Mouse (Mus musculus) olfactory bulb, adult 2 months (tissue): ENCODE measurements around the gene Pced1b.

Source experiments
- CTCF ChIP-seq: fragments of 200-500 bp; IDR thresholded peaks from 2 replicates; pipeline ENCODE4 v1.5.1; 2012; ENCODE audit warnings: low read depth, mild to moderate bottlenecking, low read length, moderate library complexity; ENCODE audit not compliant: insufficient read depth
- POLR2A ChIP-seq: fragments of 200-500 bp; IDR thresholded peaks from 2 replicates; pipeline ENCODE4 v1.6.1; 2012; ENCODE audit warnings: mild to moderate bottlenecking, low read depth, low read length, moderate library complexity; ENCODE audit not compliant: insufficient read depth

- no peak for TF ChIP-seq CTCF
- no peak for TF ChIP-seq POLR2A
These were observed 17.3 kb upstream of the Pced1b start for GRCm38 (mm10) chr15:97229494-97230077.
